In the genomic region with DNA sequence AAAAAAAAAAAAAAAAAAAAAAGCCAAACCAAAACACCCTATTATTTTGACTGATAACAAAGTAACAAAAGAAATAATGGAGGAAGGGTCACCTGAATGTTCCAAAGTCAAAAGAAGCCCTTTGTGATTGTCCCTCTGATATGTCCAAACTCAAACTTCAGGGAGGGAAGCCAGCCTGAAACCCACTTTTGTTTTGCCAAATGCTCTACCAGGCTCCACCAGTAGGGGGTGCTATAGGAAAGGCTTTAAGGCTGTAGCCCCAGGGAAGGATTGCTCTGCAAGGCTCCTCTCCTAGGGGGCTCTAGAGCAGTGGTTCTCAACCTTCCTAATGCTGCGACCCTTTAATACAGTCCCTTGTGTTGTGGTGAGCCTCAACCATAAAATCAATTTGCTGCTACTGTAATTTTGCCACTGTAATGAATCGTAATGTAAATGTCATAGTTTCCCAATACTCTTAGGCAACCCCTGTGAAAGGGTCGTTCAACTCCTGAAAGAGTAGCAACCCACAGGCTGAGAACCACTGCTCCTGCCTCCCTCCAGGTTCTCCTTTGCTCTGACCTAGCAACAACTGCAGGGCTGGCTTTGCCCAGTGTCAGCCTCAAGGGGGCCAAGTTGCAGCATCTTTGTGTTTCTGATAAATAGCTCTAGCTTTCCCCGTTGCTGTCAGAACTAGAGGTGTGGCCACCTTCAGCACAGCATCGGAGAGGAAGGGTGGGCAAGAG, we compare ENCODE assay signal across 8 mouse cellular contexts. TPM values are rescaled to one million over a fixed set of nuclear protein-coding genes. Genes with fewer than 3 reads are reported as not detected.
DNase-seq lines count a peak whose midpoint lies in the region; ATAC-seq and TF ChIP-seq lines count a peak whose summit lies in the region.

No protein-coding gene starts in this region.

- 0 out of 2 replicates have a peak, but pooled peaks cover 5% of the 10 kb centered on the region for H3K36me3 ChIP-seq in kidney, postnatal 0 days (ENCODE audit: insufficient read depth, low read length)

- H3K4me3 ChIP-seq in kidney, postnatal 0 days (replicated peaks; ENCODE audit: low read depth, low read length), result no peak overlapping the region

- no peak overlapping the region for H3K27ac ChIP-seq in kidney, postnatal 0 days

- TF ChIP-seq CTCF in kidney, postnatal 0 days (IDR thresholded peaks at IDR 0.05; ENCODE audit: low read depth), result peak; percentile 84

- no peaks in the 10 kb centered on the region for H3K27me3 ChIP-seq in kidney, postnatal 0 days (ENCODE audit: insufficient read depth, low read length)

- no peak overlapping the region for H3K9ac ChIP-seq in kidney, postnatal 0 days (ENCODE audit: low read depth, low read length)

- peak; percentile 85 for ATAC-seq in common myeloid progenitor, adult 5-6 weeks (replicated peaks; ENCODE audit: low read depth, poor library complexity, severe bottlenecking)
- no peak for ATAC-seq in kidney, postnatal 0 days (replicated peaks; ENCODE audit: low FRiP score, low read depth)

- H3K9me3 ChIP-seq in kidney, postnatal 0 days (replicated peaks; ENCODE audit: low read length), result no peaks in the 10 kb centered on the region

- intact Hi-C loops in gastrocnemius, postnatal 14 days (cut with DNase I; ENCODE audit: low total_unique reads), result loop anchor here (10.0 kb wide), 1 partner anchor 65 kb away; no protein-coding TSS in a partner anchor

- DNase-seq in CD8-positive naive resting alpha-beta T cell, adult 2 months (ENCODE audit: low read depth in 2 of 2, low spot score in 2 of 2), result peak; percentile 58 to 76
- DNase-seq in T-cell, adult 2 months (ENCODE audit: low spot score), result peak; percentile 59
- DNase-seq in gastrocnemius, postnatal 14 days, result peak; percentile 61
- DNase-seq in kidney, postnatal 0 days (ENCODE audit: low spot score), result peak; percentile 84
- peak; percentile 68 for DNase-seq in lung, postnatal 25 days (ENCODE audit: low spot score)
- DNase-seq in right cerebral cortex, adult 18-20 months, result peak; percentile 70
- DNase-seq in yolk sac, embryonic 10.5 days (ENCODE audit: low spot score), result peak; percentile 24

- no peak overlapping the region for H3K4me2 ChIP-seq in kidney, postnatal 0 days (ENCODE audit: low read length)

- H3K4me1 ChIP-seq in kidney, postnatal 0 days (replicated peaks; ENCODE audit: insufficient read depth, low read length), result no peaks in the 10 kb centered on the region

- 42% methylated on average over 5 of the region's 5 CpGs for WGBS in kidney, postnatal 0 days

RNA-seq across cellular contexts. Expression of a gene that starts 24.4 kb away (rescaled TPM):
- 17.1 and 23.8 TPM in 2 replicates for total RNA-seq in common myeloid progenitor, adult 5-6 weeks (2017)
- under 1 TPM; 0.21 to 0.42 TPM for total RNA-seq in gastrocnemius, postnatal 14 days (2021)
- polyA plus RNA-seq in kidney, postnatal 0 days (2015; fragmentation: Nextera tagmentation; extraction: Ambion mirVana), result 0.32 and 0.36 TPM in 2 replicates

RNA-seq across cellular contexts. Expression of a gene that starts 42.0 kb away (rescaled TPM):
- total RNA-seq in common myeloid progenitor, adult 5-6 weeks (2017), result 10.4 and 11.5 TPM in 2 replicates
- 1 to 10 TPM; 3.3 to 3.9 TPM for total RNA-seq in gastrocnemius, postnatal 14 days (2021)
- 3.4 and 3.5 TPM in 2 replicates for polyA plus RNA-seq in kidney, postnatal 0 days (2015; fragmentation: Nextera tagmentation; extraction: Ambion mirVana)

RNA-seq across cellular contexts. Expression of a gene that starts 42.2 kb away (rescaled TPM):
- total RNA-seq in common myeloid progenitor, adult 5-6 weeks (2017), result 4.8 and 8.4 TPM in 2 replicates
- 1 to 10 TPM; 5.5 to 6.3 TPM for total RNA-seq in gastrocnemius, postnatal 14 days (2021)
- polyA plus RNA-seq in kidney, postnatal 0 days (2015; fragmentation: Nextera tagmentation; extraction: Ambion mirVana), result 23.5 and 24.9 TPM in 2 replicates

RNA-seq across cellular contexts. Expression of a gene that starts 57.6 kb away (rescaled TPM):
- total RNA-seq in common myeloid progenitor, adult 5-6 weeks (2017), result 78.3 and 82.6 TPM in 2 replicates
- 100 to 1,000 TPM; 163 to 175 TPM for total RNA-seq in gastrocnemius, postnatal 14 days (2021)
- 292 and 315 TPM in 2 replicates for polyA plus RNA-seq in kidney, postnatal 0 days (2015; fragmentation: Nextera tagmentation; extraction: Ambion mirVana)

Comparison
In these comparisons a context has a peak if more than half of its experiments do, and no peak if none do; other contexts are left out.
1. DNase-seq: peak in every context shown above with its lines; median percentile 84 in kidney, postnatal 0 days; 70 in right cerebral cortex, adult 18-20 months; 68 in lung, postnatal 25 days; 67 in CD8-positive naive resting alpha-beta T cell, adult 2 months; 61 in gastrocnemius, postnatal 14 days; 59 in T-cell, adult 2 months; 24 in yolk sac, embryonic 10.5 days.
2. RNA of a gene that starts 24.4 kb away (total RNA-seq): 17.1 to 23.8 TPM in common myeloid progenitor, adult 5-6 weeks; 0.21 to 0.42 TPM in gastrocnemius, postnatal 14 days; every median in the first group is over 10 times any median in the second.